Mouse (Mus musculus): ENCODE measurements around the gene Strip1.

DNA sequence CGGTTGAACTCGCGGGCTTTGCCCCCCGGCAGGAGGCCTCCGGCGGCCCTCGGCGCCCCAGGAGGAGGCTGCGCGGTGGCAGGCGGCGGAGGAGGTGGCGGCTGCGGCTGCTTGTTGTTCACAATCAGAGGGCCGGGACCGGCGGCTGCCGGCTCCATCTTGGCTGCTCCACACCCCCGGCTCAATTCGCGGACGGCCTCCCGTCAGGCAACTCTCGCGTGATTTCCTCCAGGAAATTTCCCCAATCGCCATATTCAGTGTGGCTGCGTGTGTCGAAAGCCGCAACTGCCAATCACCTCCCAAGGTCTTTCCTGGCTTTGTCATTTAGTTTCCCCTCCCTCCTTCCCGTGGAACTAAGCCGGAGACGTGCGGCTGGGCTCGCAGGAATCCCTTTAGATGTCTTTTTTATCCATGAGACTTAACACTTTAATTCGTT is at the start of gene Strip1:
- no peak for TF ChIP-seq CTCF (IDR thresholded peaks at IDR 0.05; ENCODE audit: low read depth, low read length)
- no peak for TF ChIP-seq TAL1 (conservative IDR thresholded peaks at IDR 0.05; ENCODE audit: low read depth, low read length)
- no peak for TF ChIP-seq POLR2AphosphoS5 (IDR thresholded peaks at IDR 0.05; ENCODE audit: insufficient replicate concordance, low read depth, low read length)

All from G1E (cell line).